Mouse (Mus musculus): ENCODE results near the gene Vamp1.
"Not testable (repeated sequence)": the region's sequence is repeated elsewhere in the genome, so short reads cannot be mapped to it uniquely, and the experiment has no call there.

The Vamp1 gene

DNA sequence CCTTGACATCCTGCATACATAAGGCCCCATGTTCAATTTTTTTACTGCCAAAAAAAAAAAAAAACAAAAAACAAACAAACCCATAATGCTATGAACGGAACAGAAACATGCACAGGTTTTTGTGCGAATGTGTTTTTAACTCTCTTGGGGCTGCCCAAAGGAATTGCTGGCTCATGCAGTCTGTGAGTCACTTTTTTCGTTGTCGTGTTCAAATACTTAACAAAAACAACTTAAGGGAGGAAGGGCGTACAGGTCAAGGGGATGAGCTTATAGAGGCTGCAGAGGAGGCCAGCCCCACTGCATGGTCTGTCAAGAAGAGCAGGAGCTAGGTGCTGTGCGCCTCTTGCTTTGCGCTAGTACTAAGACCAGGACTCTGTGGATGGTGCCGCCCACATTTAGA lies 37.4 kb downstream of the Vamp1 start:
- no peak for DNase-seq

GRCm38 (mm10) chr6:125253863-125254715 lies 38.7 kb downstream of the Vamp1 start:
- DNase-seq, result no peak

DNA sequence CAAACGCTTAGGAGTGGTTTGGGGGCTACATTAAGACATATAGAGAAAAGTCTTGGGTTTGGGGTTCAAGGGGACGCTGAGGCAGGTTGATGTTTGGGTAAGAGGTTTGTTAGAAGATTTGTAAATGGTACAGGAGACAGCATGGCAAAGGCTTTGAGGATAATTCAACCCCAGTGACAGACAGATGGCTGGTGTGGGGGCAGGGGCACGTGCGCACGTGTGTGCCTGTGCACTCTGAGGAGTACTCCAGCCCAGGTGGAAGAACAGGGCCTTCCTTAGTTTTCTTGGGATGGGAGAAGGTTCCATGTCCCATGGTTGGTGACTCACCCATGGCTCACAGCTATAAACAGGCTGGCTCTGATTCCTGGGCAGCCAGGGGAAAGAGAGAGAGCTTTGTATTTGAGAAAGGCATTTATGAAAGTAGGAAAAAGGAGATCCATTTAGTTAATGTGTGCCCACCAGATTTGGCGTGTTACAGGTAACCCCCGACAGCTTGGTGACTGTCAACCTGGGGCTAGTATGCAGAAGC lies 40.2 kb downstream of the Vamp1 start:
- peak; percentile 63 for DNase-seq

DNA sequence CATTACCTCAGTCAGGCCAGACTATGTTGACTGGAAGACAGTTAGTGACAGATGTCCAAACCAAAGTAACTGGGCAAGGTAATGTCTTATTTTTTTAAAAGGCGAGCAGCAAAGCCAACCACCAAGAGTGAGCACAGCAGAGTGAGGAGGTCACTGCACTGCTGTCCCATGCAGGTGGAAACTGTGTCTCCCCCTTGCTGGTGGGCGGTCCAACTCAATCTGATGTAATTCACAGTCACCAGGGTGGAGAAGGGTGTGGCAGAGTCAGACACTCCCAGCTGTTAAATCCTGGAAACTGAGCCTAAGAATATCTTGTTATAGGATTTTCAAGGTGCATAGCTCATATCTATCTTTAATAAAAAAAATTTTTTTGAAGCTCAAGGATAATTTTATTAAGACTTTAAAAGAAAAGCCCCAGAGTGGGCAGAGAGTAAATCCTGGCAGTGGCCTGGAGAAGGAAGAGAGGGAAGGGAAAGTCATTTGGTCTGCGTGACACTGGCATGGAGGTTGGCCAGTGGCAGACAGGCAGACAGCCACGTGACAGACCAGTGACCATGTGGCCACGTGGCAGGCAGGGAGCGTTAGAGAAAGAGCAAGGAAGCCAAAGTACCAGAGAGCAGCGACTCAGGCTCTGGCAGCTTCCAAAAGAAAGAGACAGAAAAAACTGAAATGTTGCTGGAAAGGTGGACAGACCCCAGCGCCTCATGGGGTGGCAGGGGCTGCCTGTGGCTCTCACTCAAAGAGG lies 41.0 kb downstream of the Vamp1 start:
- DNase-seq, result no peak

DNA sequence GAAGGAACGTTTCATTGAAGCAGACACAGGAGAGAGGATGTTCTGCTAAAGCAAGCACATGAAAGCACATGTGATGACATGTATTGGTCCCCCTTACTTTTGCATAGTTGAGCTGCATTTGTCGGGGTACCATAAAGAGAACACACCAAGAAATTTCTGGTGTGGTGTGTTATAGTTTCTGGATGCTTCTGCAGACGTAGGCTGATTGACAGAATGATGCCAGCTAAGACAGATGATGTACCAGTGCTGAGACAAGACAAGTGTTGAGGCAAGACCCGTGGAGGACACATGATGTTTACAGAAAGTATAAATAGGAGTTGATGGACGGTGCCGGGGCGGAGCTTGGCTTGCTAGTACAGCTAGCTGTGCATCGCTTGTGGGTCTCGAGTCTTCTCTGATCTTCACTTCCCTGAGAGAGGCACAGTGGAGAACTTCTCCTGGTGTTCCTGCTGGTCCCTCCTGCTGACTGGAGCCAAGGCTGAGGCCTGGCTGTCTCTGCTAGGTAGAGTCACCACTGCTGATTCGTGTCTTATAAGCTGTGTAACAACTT lies 44.7 kb downstream of the Vamp1 start:
- DNase-seq, result no peak

DNA sequence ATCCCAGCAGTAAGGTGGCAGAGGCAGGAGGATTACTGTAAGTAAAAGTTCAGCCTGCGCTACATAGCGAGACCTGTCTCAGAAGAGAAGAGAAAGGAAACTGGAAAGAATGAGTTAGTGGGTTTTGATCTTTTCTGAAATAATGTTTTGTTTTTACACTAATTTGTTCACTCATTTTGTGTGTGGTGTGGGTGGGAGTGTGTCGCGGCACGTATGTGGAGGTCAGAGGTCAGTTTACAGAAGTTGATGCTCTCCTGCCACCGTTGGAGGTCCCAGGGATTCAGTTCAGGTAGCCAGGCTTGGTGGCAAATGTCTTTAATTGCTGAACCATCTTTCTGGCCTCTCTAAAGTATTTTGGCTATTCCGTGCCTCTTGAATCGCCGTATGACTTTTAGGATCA lies 48.9 kb downstream of the Vamp1 start:
- no peak for DNase-seq

GRCm38 (mm10) chr6:125265239-125265638 lies 49.9 kb downstream of the Vamp1 start:
- peak; percentile 87 for DNase-seq

- DNase-seq, result no peak
These were observed 50.7 kb downstream of the Vamp1 start for GRCm38 (mm10) chr6:125266091-125266490.

GRCm38 (mm10) chr6:125266600-125266999 lies 51.2 kb downstream of the Vamp1 start:
- peak; percentile 44 for DNase-seq

DNA sequence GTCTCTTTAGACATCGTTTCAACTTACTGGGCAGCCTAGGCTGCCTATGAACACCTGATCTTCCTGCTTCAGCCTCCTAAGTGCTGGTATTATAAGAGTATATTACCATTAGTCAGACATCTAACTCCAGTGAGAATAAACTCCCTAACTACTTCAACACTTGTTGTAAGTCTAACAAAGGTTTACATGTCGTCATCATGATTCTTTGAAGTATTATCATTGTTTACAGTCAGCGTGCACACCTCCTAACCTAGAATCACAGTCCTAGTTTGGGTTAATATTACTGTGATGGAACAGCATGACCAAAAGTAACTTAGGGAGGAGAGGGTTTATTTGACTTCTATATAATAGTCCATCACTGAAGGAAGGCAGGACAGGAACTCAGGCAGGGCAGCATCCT lies 52.1 kb downstream of the Vamp1 start:
- no peak for DNase-seq

DNA sequence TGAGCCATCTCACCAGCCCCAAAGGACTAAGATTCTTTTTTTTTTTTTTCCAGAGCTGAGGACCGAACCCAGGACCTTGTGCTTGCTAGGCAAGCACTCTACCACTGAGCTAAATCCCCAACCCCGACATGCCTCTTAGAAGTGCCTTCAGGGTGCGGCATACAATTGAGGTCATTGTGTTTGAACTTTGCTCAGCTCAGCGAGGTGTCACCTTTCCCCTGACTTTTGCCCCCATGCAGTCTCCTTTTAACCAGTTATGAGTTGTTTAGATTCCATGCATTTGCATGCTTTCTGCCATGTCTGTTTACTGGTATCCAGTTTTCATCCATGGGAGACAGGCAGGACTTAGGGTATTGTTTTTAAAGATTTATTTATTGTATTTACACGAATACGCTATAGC lies 53.4 kb downstream of the Vamp1 start:
- DNase-seq, result no peak

GRCm38 (mm10) chr6:125271455-125272227 lies 56.3 kb downstream of the Vamp1 start:
- DNase-seq, result peak; percentile 90

GRCm38 (mm10) chr6:125272228-125272785 lies 57.0 kb downstream of the Vamp1 start:
- DNase-seq, result no peak

DNA sequence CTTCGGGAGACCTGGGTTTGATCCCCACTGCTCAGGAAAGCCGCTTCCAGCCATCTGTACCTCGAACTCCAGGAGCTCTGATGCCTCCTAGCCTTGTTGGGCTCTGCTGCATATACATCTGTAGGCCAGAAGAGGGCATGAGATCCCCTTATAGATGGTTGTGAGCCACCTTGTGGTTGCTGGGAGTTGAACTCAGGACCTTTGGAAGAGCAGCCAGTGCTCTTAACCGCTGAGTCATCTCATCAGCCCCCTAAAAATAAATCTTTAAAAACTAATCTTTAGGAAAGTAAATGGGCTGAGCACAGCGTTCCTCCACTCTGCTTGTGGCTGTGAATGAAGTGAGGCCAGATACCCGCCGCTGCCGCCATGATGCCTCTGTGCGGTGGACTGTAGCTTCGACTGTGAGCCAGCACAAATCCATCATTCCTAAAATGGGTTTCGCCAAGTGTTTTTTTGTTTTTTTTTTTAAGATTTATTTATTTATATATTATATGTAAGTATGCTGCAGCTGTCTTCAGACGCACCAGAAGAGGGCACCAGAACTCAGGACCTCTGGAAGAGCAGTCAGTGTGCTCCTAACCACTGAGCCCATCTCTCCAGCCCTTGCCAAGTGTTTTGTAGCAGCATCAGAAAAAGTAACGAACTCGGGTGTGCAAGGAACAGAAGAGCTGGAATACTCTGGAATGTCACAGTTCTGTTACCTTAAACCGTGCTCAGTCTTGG lies 59.7 kb downstream of the Vamp1 start:
- DNase-seq, result peak; percentile 55

GRCm38 (mm10) chr6:125279729-125280128 lies 64.4 kb downstream of the Vamp1 start:
- no peak for DNase-seq

- DNase-seq, result not testable (repeated sequence)
These were observed 67.4 kb downstream of the Vamp1 start for GRCm38 (mm10) chr6:125282721-125283120.

GRCm38 (mm10) chr6:125284250-125284649 lies 68.9 kb downstream of the Vamp1 start:
- DNase-seq, result no peak

DNA sequence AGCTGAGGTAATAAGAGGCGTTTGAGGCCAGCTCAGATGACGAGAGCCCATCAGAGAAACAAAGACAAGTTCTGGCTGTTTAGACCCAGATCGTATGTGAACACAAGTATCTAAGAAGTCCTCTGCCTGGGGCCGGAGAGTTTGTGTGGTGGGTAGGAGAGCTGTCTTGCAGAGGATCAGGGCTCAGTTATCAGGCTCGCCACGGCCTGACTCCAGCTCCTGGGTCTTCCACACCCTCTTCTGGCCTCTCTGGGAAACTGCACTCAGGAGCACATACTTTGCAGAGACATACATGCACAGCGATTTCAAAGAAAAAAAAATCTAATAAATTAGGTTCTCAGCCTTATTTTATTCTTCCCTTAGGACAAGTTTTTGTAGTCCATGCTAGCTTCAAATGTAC lies 69.4 kb downstream of the Vamp1 start:
- no peak for DNase-seq

- DNase-seq, result no peak
These were observed 70.5 kb downstream of the Vamp1 start, which contains the start of gene Tuba3a for GRCm38 (mm10) chr6:125285890-125286289. Gene Tuba3a, minus strand, starts transcription at chr6:125286042.

GRCm38 (mm10) chr6:125286944-125287343 lies 71.6 kb downstream of the Vamp1 start:
- DNase-seq, result no peak

- no peak for DNase-seq
These were observed 73.4 kb downstream of the Vamp1 start for GRCm38 (mm10) chr6:125288730-125289129.

- no peak for DNase-seq
These were observed 76.0 kb downstream of the Vamp1 start for GRCm38 (mm10) chr6:125291329-125291728.
